ENCODE assay signal across 10 mouse cellular contexts in the genomic region with DNA sequence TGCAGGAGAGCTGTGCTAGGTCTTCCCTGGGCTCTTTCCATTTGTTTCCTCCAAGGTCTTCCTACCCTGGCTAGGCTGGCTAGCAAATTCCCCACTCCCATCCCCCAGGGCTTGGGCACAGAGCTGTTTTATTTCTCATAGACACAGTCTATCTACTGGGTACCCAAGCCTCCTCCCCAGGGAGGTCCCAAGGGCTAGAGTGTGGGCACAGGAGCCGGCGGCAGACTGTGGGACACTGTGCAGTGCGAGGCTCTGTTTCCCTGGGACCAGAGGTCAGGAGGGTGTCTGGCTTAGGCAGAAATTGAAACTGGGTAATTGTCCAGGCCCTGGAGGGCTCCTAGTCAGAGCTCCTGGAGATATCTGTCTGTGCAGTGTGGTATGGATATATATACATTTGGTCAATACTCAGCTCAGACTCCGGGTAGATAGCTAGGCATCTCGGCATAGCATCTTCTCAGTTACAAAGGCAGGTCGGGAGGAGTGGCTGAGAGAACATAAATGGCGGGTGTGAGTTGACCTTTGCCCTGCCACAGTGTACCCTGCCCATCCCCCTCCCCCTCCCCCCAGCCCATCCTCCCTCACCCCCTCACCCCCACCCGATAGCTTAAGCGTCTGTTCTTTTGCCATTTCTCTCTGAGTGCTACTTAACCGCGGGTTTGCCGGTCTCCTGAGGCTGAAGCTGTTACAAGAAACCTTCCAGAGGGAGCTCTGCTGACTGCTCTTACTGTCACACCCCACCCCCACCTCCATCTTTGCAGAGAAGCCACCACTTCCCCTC. TPM values are rescaled to one million over a fixed set of nuclear protein-coding genes. Genes with fewer than 3 reads are reported as not detected.
DNase-seq lines count a peak whose midpoint lies in the region; ATAC-seq and TF ChIP-seq lines count a peak whose summit lies in the region.
"Had no signal": no experiment of that assay in that cellular context is flagged by ENCODE, and none has a peak within 500 bp of the region (broad histone marks: within the 10 kb centered on the region; RNA-seq: fewer than 3 reads in every experiment).

No protein-coding gene starts in this region.

- peak overlapping the region; percentile 56 for H3K27ac ChIP-seq in forebrain, embryonic 12.5 days
- H3K27ac ChIP-seq in liver, postnatal 0 days (ENCODE audit: low read depth), result no peak overlapping the region

- no peak for ATAC-seq in forebrain, embryonic 12.5 days (ENCODE audit: low FRiP score)
- no peak for ATAC-seq in liver, postnatal 0 days
- ATAC-seq: Patski had no signal

- no peak overlapping the region for H3K4me3 ChIP-seq in forebrain, embryonic 12.5 days (replicated peaks)
- H3K4me3 ChIP-seq in liver, postnatal 0 days (ENCODE audit: low read depth, low read length), result no peak overlapping the region
- H3K4me3 ChIP-seq: erythroblast, embryonic 14.5 days had no signal

- no peaks in the 10 kb centered on the region for H3K36me3 ChIP-seq in forebrain, embryonic 12.5 days (replicated peaks)
- H3K36me3 ChIP-seq in liver, postnatal 0 days (replicated peaks; ENCODE audit: insufficient read depth, low read length), result no peaks in the 10 kb centered on the region

- H3K27me3 ChIP-seq in forebrain, embryonic 12.5 days, result no peaks in the 10 kb centered on the region
- no peaks in the 10 kb centered on the region for H3K27me3 ChIP-seq in liver, postnatal 0 days (ENCODE audit: insufficient read depth, low read length)
- H3K27me3 ChIP-seq: Patski had no signal

- H3K4me1 ChIP-seq in forebrain, embryonic 12.5 days, result peaks cover 14% of the 10 kb centered on the region
- peaks cover 4% of the 10 kb centered on the region; the same call in 1 of the 2 replicates for H3K4me1 ChIP-seq in liver, postnatal 0 days (ENCODE audit: insufficient read depth)

- DNase-seq in thymus, postnatal 0 days (ENCODE audit: low spot score), result peak; percentile 3
- DNase-seq in thymus, postnatal 25 days, result no peak
- DNase-seq in liver, postnatal 0 days, result peak; percentile 23
- no peak for DNase-seq in spleen, postnatal 36 days (ENCODE audit: low spot score in 2 of 2)
- DNase-seq in urinary bladder, postnatal 14 days (ENCODE audit: low spot score), result no peak
- DNase-seq in kidney, postnatal 14 days, result no peak
- DNase-seq: layer of hippocampus, postnatal 36 days had no signal

- H3K4me2 ChIP-seq in forebrain, embryonic 12.5 days, result peak overlapping the region; percentile 2; the same call in 1 of the 2 replicates
- no peak overlapping the region; the same call in 1 of the 2 replicates for H3K4me2 ChIP-seq in liver, postnatal 0 days (ENCODE audit: low read depth, low read length)

- H3K9ac ChIP-seq in forebrain, embryonic 12.5 days, result no peak overlapping the region
- H3K9ac ChIP-seq in liver, postnatal 0 days (replicated peaks), result no peak overlapping the region

- TF ChIP-seq EP300 in liver, postnatal 0 days (IDR thresholded peaks at IDR 0.05; ENCODE audit: low read depth), result no peak

- 20% methylated on average over 12 of the region's 12 CpGs for WGBS in forebrain, embryonic 12.5 days
- WGBS in liver, postnatal 0 days (ENCODE audit: insufficient replicate concordance), result 21% methylated on average over 12 of the region's 12 CpGs

- H3K9me3 ChIP-seq in forebrain, embryonic 12.5 days, result no peaks in the 10 kb centered on the region
- no peaks in the 10 kb centered on the region for H3K9me3 ChIP-seq in liver, postnatal 0 days (ENCODE audit: low read length)

- TF ChIP-seq CTCF in liver, postnatal 0 days (IDR thresholded peaks at IDR 0.05; ENCODE audit: low read depth), result no peak

RNA-seq across cellular contexts. Expression of gene Accsl, which starts 4.7 kb away (rescaled TPM):
- polyA plus RNA-seq in thymus, postnatal 0 days (2015; fragmentation: Nextera tagmentation; extraction: Ambion mirVana), result 0.12 and 0.23 TPM in 2 replicates
- polyA plus RNA-seq in forebrain, embryonic 12.5 days (2016; fragmentation: Nextera tagmentation; extraction: Ambion mirVana), result 0.28 and 0.31 TPM in 2 replicates
- polyA plus RNA-seq in liver, postnatal 0 days (2015; fragmentation: Nextera tagmentation; extraction: Ambion mirVana), result 0.13 TPM in 1 of 2 replicates, not detected in the other
- polyA plus RNA-seq: erythroblast, embryonic 14.5 days; Patski had no signal

RNA-seq across cellular contexts. Expression of gene Accs, which starts 23.9 kb away (rescaled TPM):
- polyA plus RNA-seq in thymus, postnatal 0 days (2015; fragmentation: Nextera tagmentation; extraction: Ambion mirVana), result 5.7 and 7.7 TPM in 2 replicates
- polyA plus RNA-seq in forebrain, embryonic 12.5 days (2016; fragmentation: Nextera tagmentation; extraction: Ambion mirVana), result 7.8 and 8.3 TPM in 2 replicates
- 1.3 and 1.6 TPM in 2 replicates for polyA plus RNA-seq in liver, postnatal 0 days (2015; fragmentation: Nextera tagmentation; extraction: Ambion mirVana)
- polyA plus RNA-seq: erythroblast, embryonic 14.5 days had no signal

RNA-seq across cellular contexts. Expression of gene Ext2, which starts 51.3 kb away (rescaled TPM):
- polyA plus RNA-seq in thymus, postnatal 0 days (2015; fragmentation: Nextera tagmentation; extraction: Ambion mirVana), result 48.3 and 49.5 TPM in 2 replicates
- polyA plus RNA-seq in forebrain, embryonic 12.5 days (2016; fragmentation: Nextera tagmentation; extraction: Ambion mirVana), result 68.8 and 69.2 TPM in 2 replicates
- polyA plus RNA-seq in liver, postnatal 0 days (2015; fragmentation: Nextera tagmentation; extraction: Ambion mirVana), result 22.6 TPM in 2 replicates

Comparison
In these comparisons a context has a peak if more than half of its experiments do, and no peak if none do; other contexts are left out.
1. DNase-seq: peak in thymus, postnatal 0 days (single experiment) and liver, postnatal 0 days (single experiment); none in thymus, postnatal 25 days (single experiment), spleen, postnatal 36 days (0 of 2), urinary bladder, postnatal 14 days (single experiment) and kidney, postnatal 14 days (single experiment).